Mouse (Mus musculus) bone marrow macrophage, adult 2 months (primary cell): ENCODE data around the gene Dnajb8.

ENCODE experiments used
- CTCF ChIP-seq: IDR thresholded peaks from 2 replicates; pipeline ENCODE4 v1.5.1; 2012; ENCODE audit warnings: low read depth, mild to moderate bottlenecking, low read length, moderate library complexity
- POLR2A ChIP-seq: IDR thresholded peaks from 2 replicates; pipeline ENCODE4 v1.6.1; 2012; ENCODE audit warnings: mild to moderate bottlenecking, low read depth, low read length, borderline replicate concordance

GRCm38 (mm10) chr6:88197313-88198069, 24.6 kb upstream of the Dnajb8 start:
- TF ChIP-seq POLR2A (no peak), CTCF (no peak)
